Mouse (Mus musculus) lung, embryonic 15.5 days (tissue): ENCODE measurements around the gene Olfr69. TPM values are rescaled to one million over a fixed set of nuclear protein-coding genes. Genes with fewer than 3 reads are reported as not detected.
"Not testable (repeated sequence)": the region's sequence is repeated elsewhere in the genome, so short reads cannot be mapped to it uniquely, and the experiment has no call there.

Source experiments
- ATAC-seq: fragments of 200-750 bp; cut with Nextera tagmentation; 2 replicates; pipeline ENCODE4 v1.8.0; 2017; ENCODE audit warnings: moderate number of reproducible peaks, borderline replicate concordance; ENCODE audit not compliant: low FRiP score, low TSS enrichment; ENCODE audit errors: extremely low read depth
- H3K27ac ChIP-seq: fragments of 300-500 bp; sonication (generic); 2 replicates; pipeline ENCODE4 v1.5.1; 2015; ENCODE audit warnings: moderate library complexity, mild to moderate bottlenecking, inconsistent platforms
- H3K27me3 ChIP-seq: fragments of 300-500 bp; sonication (generic); 2 replicates; pipeline ENCODE4 v1.6.1; 2015; ENCODE audit warnings: inconsistent platforms
- H3K36me3 ChIP-seq: fragments of 300-500 bp; sonication (generic); 2 replicates; pipeline ENCODE4 v1.6.1; 2015; ENCODE audit warnings: inconsistent platforms
- H3K4me1 ChIP-seq: fragments of 300-500 bp; sonication (generic); 2 replicates; pipeline ENCODE4 v1.6.1; 2015; ENCODE audit warnings: inconsistent platforms
- H3K4me2 ChIP-seq: fragments of 300-500 bp; sonication (generic); 2 replicates; pipeline ENCODE4 v1.6.1; 2015; ENCODE audit warnings: inconsistent platforms, mild to moderate bottlenecking, moderate library complexity
- H3K4me3 ChIP-seq: fragments of 300-500 bp; sonication (generic); 2 replicates; pipeline ENCODE4 v1.5.1; 2015; ENCODE audit warnings: mild to moderate bottlenecking, inconsistent platforms
- H3K9ac ChIP-seq: fragments of 300-500 bp; sonication (generic); 2 replicates; pipeline ENCODE4 v1.6.1; 2015; ENCODE audit warnings: inconsistent platforms
- H3K9me3 ChIP-seq: fragments of 300-500 bp; sonication (generic); 2 replicates; pipeline ENCODE4 v1.6.1; 2016; ENCODE audit warnings: inconsistent platforms
- WGBS: fragments of 180-500 bp; shearing (Covaris S2); methylation state at CpG from one replicate; pipeline ENCODE4 v1.1.7; 2015; 5-methylcytosine and 5-hydroxymethylcytosine counted together
- polyA plus RNA-seq: library from polyadenylated mRNA; unstranded; fragments of >200 nt; fragmentation: Nextera tagmentation; extraction: Ambion mirVana; gene quantifications from 2 replicates; pipeline ENCODE4 v1.2.1, GENCODE M21; 2015

Olfr69 gene
- polyA plus RNA-seq, 1 experiment from 2014 or later = not detected

GRCm38 (mm10) chr7:103792669-103793388 is 21.4 kb upstream of the Olfr69 start:
- Histone ChIP-seq H3K9me3 (no peaks in the 10 kb centered on the region), H3K36me3 (no peaks in the 10 kb centered on the region), H3K4me2 (no peak overlapping the region), H3K27ac (no peak overlapping the region), H3K9ac (no peak overlapping the region), H3K4me1 (no peaks in the 10 kb centered on the region), H3K27me3 (no peaks in the 10 kb centered on the region), H3K4me3 (no peak overlapping the region)
- no peak for ATAC-seq
- WGBS = 25% methylated on average over 4 of the region's 4 CpGs

DNA sequence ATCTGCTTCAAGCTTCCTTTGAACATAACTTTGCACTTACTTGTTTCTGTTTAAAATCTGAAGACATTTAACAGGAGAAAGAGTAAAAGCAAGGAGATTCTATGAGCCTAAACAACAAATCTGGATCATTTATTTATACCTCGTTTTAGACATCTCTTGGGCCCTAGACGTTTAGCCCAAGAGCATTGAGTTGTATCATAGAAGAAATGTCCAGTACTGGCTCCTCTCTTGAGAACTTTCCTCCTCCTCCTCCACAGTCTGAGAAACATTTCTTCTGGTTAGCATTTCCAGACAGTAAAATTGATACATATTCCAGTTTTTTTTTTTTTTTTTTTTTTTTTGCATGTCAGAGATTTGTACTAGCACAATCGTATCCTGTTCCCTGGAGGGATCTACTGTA is 20.3 kb upstream of the Olfr69 start, which contains the start of gene Olfr67:
Olfr67 (minus strand) TSS at position 101 of the 400 bp plus-strand sequence.
- H3K9ac ChIP-seq = no peak within 1 kb of the TSS
- H3K9me3 ChIP-seq = no peaks in the 10 kb centered on the region
- H3K4me2 ChIP-seq = no peak within 1 kb of the TSS
- no peak for ATAC-seq
- no peaks in the 10 kb centered on the region for H3K4me1 ChIP-seq
- H3K4me3 ChIP-seq = no peak within 1 kb of the TSS
- no peaks in the 10 kb centered on the region for H3K36me3 ChIP-seq
- no peak within 1 kb of the TSS for H3K27ac ChIP-seq
- 55% methylated on average over 3 of the region's 3 CpGs for WGBS
- no peaks in the 10 kb centered on the region for H3K27me3 ChIP-seq

DNA sequence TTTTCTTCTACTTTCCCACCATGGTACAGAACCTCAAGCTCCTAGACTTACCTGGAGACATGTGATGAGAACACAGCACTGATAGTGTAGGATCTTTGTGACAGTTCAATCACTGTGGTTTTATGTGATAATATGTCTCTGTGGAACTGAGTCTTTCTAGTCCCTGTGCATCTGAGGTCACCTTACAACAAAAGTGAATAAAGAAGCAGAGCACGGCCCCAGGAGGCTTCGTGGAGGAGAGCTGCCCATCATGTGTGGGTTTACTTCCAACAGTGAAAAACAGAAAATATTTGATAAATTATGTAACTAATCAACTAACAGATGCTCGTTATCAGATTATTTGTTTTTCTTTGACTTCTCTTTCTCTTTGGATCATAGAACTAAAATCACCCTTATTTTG is 8.2 kb upstream of the Olfr69 start, which contains the start of gene Olfr68:
Olfr68 (minus strand) TSS at position 101 of the 400 bp plus-strand sequence.
- no peaks in the 10 kb centered on the region for H3K36me3 ChIP-seq
- H3K9ac ChIP-seq = no peak within 1 kb of the TSS
- no peak for ATAC-seq
- no peaks in the 10 kb centered on the region for H3K4me1 ChIP-seq
- H3K27me3 ChIP-seq = no peaks in the 10 kb centered on the region
- no peak within 1 kb of the TSS for H3K4me2 ChIP-seq
- no peaks in the 10 kb centered on the region for H3K9me3 ChIP-seq
- no peak within 1 kb of the TSS for H3K4me3 ChIP-seq
- WGBS = 78% methylated on average over 3 of the region's 3 CpGs
- H3K27ac ChIP-seq = no peak within 1 kb of the TSS

- H3K4me2 ChIP-seq, H3K27ac ChIP-seq, H3K9me3 ChIP-seq, H3K36me3 ChIP-seq, ATAC-seq, H3K9ac ChIP-seq, H3K27me3 ChIP-seq, H3K4me3 ChIP-seq, H3K4me1 ChIP-seq: not testable (repeated sequence)
- WGBS = 74% methylated on average over 4 of the region's 4 CpGs
Observed at GRCm38 (mm10) chr7:103777652-103778051, 6.3 kb upstream of the Olfr69 start.

DNA sequence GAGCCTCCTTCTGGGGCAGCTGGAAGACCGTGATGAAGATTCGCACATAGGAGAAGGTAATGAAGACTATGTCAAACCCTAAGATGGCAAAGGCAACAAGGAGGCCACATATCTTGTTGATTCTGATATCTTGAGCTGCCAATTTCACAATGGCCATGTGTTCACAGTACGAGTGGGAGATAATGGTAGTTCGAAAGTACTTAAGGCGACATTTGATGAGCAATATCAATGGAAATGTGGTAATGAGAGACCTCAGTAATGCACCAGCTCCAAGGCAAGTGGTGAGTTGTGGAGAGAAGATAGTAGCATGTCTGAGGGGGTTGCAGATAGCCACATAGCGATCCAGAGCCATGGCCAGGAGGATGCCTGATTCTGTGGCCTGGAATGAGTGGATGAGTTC is 3.7 kb downstream of the Olfr69 start:
- H3K9ac ChIP-seq, H3K9me3 ChIP-seq, H3K27ac ChIP-seq, ATAC-seq, H3K27me3 ChIP-seq, H3K4me3 ChIP-seq, H3K4me1 ChIP-seq, H3K36me3 ChIP-seq, H3K4me2 ChIP-seq: not testable (repeated sequence)
- 87% methylated on average over 6 of the region's 6 CpGs for WGBS

DNA sequence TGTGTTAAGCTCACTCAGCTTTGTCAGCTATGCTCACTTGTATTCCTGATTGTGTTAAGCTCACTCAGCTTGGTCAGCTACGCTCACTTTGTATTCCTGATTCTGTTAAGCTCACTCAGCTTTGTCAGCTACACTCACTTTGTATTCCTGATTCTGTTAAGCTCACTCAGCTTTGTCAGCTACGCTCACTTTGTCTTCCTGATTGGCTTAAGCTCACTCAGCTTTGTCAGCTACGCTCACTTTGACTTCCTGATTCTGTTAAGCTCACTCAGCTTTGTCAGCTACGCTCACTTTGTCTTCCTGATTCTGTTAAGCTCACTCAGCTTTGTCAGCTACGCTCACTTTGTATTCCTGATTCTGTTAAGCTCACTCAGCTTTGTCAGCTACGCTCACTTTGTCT is 9.2 kb downstream of the Olfr69 start:
- 74% methylated on average over 6 of the region's 6 CpGs for WGBS
- H3K4me2 ChIP-seq, H3K4me3 ChIP-seq, ATAC-seq, H3K27ac ChIP-seq, H3K4me1 ChIP-seq, H3K36me3 ChIP-seq, H3K9me3 ChIP-seq, H3K9ac ChIP-seq, H3K27me3 ChIP-seq: not testable (repeated sequence)

DNA sequence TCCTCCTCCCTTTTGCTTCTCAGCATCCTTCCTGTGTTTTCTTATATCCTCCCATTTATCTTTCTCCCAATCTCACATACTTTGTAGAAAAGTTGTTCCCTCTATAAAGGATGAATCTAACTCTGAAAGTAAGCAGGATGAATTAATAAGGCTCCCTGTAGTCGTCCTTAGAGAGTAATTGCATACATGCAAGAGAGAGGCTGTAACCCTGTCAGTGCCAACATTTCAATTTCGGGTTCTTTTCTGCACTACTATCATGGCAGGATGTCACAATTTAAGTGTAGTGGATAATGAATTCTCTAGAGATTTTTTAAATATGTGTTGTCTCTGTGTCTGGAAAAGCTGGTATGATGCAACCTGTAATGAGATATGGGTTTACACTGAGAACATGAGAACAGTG is 14.2 kb downstream of the Olfr69 start, which contains the start of gene Olfr630:
Olfr630 (minus strand) TSS at position 101 of the 400 bp plus-strand sequence.
- no peaks in the 10 kb centered on the region for H3K9me3 ChIP-seq
- ATAC-seq = no peak

GRCm38 (mm10) chr7:103744843-103745242 is 26.6 kb downstream of the Olfr69 start, which contains the start of gene Olfr629:
Gene Olfr629, minus strand, starts transcription at chr7:103744943.
- H3K9ac ChIP-seq = no peak within 1 kb of the TSS
- no peaks in the 10 kb centered on the region for H3K27me3 ChIP-seq
- WGBS = 76% methylated on average over 2 of the region's 2 CpGs
- H3K4me2 ChIP-seq = no peak within 1 kb of the TSS
- H3K36me3 ChIP-seq = no peaks in the 10 kb centered on the region
- no peak within 1 kb of the TSS for H3K27ac ChIP-seq
- H3K9me3 ChIP-seq = no peaks in the 10 kb centered on the region
- ATAC-seq = no peak
- H3K4me3 ChIP-seq = no peak within 1 kb of the TSS
- no peaks in the 10 kb centered on the region for H3K4me1 ChIP-seq

More for the DNA sequence above, 14.2 kb downstream of the Olfr69 start, which contains the start of gene Olfr630:
- Histone ChIP-seq H3K9ac (no peak within 1 kb of the TSS), H3K27me3 (no peaks in the 10 kb centered on the region), H3K27ac (no peak within 1 kb of the TSS), H3K4me1 (no peaks in the 10 kb centered on the region), H3K36me3 (no peaks in the 10 kb centered on the region), H3K4me2 (no peak within 1 kb of the TSS), H3K4me3 (no peak within 1 kb of the TSS)
- WGBS = 39% methylated on average over 2 of the region's 2 CpGs

- 76% methylated on average over 1 of the region's 1 CpGs for WGBS
- no peaks in the 10 kb centered on the region for H3K9me3 ChIP-seq
- no peaks in the 10 kb centered on the region for H3K27me3 ChIP-seq
- H3K36me3 ChIP-seq = no peaks in the 10 kb centered on the region
- no peak within 1 kb of the TSS for H3K4me2 ChIP-seq
- no peak for ATAC-seq
- H3K4me1 ChIP-seq = no peaks in the 10 kb centered on the region
- no peak within 1 kb of the TSS for H3K4me3 ChIP-seq
- no peak within 1 kb of the TSS for H3K9ac ChIP-seq
- no peak within 1 kb of the TSS for H3K27ac ChIP-seq
Observed at GRCm38 (mm10) chr7:103730074-103730473, 41.3 kb downstream of the Olfr69 start, which contains the start of gene Olfr628. Gene Olfr628, plus strand, starts transcription at chr7:103730374.

DNA sequence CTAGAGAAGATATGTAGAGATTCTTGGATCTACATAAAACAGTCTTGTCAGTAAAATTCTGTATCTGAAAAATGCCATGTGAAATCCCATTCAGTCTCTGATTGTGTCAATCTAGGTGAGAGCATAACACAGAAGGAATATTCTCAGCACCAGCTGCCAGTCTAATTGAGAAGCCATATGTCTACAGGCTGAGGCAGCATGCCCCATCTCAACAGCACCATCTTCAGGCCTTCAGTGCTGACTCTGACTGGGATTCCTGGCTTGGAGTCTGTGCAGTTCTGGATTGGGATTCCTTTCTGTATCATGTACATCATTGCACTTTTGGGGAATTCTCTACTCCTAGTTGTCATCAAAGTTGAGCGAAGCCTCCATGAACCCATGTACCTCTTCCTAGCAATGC is 55.0 kb downstream of the Olfr69 start:
- WGBS = 76% methylated on average over 1 of the region's 1 CpGs
- ATAC-seq, H3K4me3 ChIP-seq: not testable (repeated sequence)

More for the DNA sequence above, 55.0 kb downstream of the Olfr69 start:
- not testable (repeated sequence) for H3K27ac ChIP-seq, H3K9me3 ChIP-seq, H3K36me3 ChIP-seq, H3K27me3 ChIP-seq, H3K4me2 ChIP-seq, H3K4me1 ChIP-seq, H3K9ac ChIP-seq
